Mouse (Mus musculus): ENCODE measurements at regions not wholly inside any gene's neighbourhood (a gene's known extent, or its start where the extent isn't known, plus 50 kb on each side); places are given as distances from the start of the nearest gene placed in this dataset.

DNA sequence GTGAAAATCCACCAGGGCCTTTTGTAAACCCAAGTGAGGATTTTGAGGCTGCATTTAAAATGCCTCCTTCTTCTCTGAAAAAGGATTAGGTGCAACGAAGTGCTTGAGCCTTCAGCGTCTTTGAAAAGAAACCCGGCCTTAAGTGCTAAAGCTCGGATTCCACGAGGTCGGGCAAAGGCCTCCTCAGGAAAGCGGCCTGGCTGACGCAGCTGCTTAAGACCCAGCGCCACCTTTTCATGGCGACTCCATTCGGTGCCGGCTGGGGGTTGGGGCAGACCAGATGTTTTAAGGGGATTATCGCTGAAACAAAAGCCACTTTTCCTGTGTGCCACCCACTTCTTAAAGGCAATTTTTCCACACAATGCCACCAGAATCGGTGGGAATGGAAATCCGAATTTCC lies 61.6 kb upstream of the 4932438H23Rik start:
- DNase-seq (ENCODE audit: low spot score in 2 of 2) = no peak

DNA sequence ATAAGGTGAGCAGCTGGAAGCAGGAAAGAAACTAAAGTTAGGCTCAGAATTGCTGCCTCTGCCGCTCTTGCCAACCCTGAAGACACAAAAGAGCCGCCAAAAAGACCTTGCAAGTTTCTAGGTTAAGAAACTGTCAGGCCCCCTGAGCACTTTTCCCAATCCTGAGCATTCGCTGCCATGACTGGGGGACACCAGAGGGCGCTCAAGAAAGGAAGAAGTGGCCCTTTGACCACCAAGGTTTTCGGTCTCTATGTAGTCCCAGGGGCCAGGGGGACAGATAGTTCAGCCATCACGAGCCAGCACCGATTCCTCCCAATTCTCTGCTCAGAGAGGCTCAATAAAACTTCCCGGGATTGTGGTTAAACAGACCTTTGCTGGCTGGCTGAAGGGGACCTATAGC lies 64.6 kb upstream of the Olig2 start:
- no peak for DNase-seq (ENCODE audit: low spot score in 2 of 2)

- DNase-seq (ENCODE audit: low spot score in 2 of 2) = no peak
Measured at GRCm38 (mm10) chr16:91161616-91162015, 63.6 kb upstream of the Olig2 start.

GRCm38 (mm10) chr16:91162381-91162780 lies 62.9 kb upstream of the Olig2 start:
- no peak for DNase-seq (ENCODE audit: low spot score in 2 of 2)

GRCm38 (mm10) chr16:91165906-91166305 lies 59.4 kb upstream of the Olig2 start:
- DNase-seq (ENCODE audit: low spot score in 2 of 2) = no peak

DNA sequence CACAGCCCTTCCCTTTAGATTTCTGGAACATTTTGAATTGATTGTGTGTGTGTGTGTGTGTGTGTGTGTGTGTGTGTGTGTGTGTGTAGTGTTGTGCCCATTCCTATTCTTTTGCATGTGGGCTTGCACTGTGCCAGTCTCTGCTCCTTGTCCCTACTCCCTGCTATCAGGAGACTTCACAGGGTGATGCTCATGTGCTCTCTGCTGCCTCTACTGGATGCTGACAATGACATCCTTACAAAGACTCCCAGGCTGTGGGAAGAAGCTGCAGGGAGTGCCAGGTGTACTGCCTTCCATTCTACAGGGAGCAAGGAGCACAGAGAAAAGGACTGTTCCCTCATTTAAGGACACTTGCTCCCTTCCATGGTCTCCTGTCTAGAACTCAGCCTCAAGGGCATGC lies 58.4 kb upstream of the Olig2 start:
- peak in 1 of 2 experiments; percentile 31 for DNase-seq (ENCODE audit: low spot score in 2 of 2)

GRCm38 (mm10) chr16:91168398-91168797 lies 56.9 kb upstream of the Olig2 start:
- DNase-seq (ENCODE audit: low spot score in 2 of 2) = no peak

DNA sequence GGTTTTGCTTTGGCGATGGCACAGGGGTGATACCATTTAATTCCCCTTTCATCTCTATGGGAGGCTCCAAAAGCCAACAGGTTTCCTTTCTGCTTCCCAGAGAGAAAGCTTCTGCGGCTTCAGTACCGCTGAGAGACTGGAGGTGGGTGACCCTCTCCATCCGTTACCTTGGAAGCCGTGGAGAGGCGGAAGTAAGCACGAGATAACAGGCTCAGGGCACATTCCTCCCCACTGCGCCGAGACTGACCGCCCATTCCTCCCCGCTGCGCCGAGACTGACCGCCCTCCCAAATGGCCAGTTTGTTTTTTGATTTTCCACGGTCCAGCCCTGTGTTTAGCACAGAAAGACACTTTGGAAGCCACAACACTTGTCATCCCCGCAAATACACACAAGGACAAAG lies 55.4 kb upstream of the Olig2 start:
- DNase-seq (ENCODE audit: low spot score in 2 of 2) = no peak

- DNase-seq (ENCODE audit: low spot score in 2 of 2) = no peak
Measured at GRCm38 (mm10) chr16:91171911-91172440, 53.3 kb upstream of the Olig2 start.

DNA sequence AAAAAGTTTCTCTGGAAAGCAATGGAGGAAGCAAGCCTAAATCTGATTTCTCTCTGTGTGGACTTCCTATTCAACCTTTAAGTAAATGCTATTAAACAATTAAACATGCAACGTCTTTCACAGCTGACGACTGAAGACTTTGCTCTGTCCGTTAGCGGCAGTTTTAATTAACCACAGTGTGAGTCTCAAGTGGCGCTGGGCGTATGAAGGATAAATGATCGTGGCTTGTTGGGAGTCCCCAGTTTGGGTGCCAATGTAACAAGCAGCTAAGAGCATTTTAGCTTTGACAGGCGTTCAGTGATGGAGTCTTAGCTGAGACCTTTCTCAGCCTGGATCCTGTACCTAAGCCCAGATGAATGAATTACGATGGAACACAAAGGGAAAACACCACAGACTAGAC lies 52.7 kb upstream of the Olig2 start:
- no peak for DNase-seq (ENCODE audit: low spot score in 2 of 2)

- DNase-seq (ENCODE audit: low spot score in 2 of 2) = no peak
Measured at GRCm38 (mm10) chr16:91173241-91173640, 52.0 kb upstream of the Olig2 start.

- no peak for DNase-seq (ENCODE audit: low spot score in 2 of 2)
Measured at GRCm38 (mm10) chr16:91173870-91174278, 51.4 kb upstream of the Olig2 start.

DNA sequence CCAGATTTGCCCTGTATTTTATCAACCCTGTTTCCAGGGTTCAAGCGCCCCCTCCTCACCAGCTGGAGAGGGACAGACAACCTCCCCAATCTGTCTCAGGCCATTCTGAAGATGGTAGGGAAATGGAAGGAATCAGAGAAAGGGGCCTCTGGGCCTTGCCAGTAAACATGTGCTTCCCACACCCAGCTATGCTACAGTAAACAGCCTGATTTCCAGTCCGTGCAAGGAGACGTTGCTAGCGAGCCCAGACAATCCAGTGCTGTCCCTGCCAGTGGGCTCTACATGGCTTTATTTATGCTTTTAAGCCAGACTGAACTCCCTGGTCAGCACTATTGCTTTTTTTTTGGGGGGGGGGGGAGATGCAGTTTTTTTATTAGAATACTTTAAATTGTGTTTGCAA lies 50.9 kb upstream of the Olig2 start:
- no peak for DNase-seq (ENCODE audit: low spot score in 2 of 2)
